Mouse (Mus musculus) hindbrain, embryonic 16.5 days (tissue): Measurements from ENCODE around the gene Cxadr. TPM values are rescaled to one million over a fixed set of nuclear protein-coding genes. Genes with fewer than 3 reads are reported as not detected.

Source experiments
- ATAC-seq: fragments of 200-750 bp; cut with Nextera tagmentation; 2 replicates; pipeline ENCODE4 v1.8.0; 2017; ENCODE audit warnings: moderate TSS enrichment, moderate library complexity
- H3K27ac ChIP-seq: fragments of 300-500 bp; sonication (generic); 2 replicates; pipeline ENCODE4 v1.5.1; 2014; ENCODE audit warnings: low read depth, mild to moderate bottlenecking, control low read depth, low read length, moderate library complexity
- H3K27me3 ChIP-seq: fragments of 300-500 bp; sonication (generic); replicated peaks from 2 replicates; pipeline ENCODE4 v1.6.1; 2014; ENCODE audit warnings: low read length; ENCODE audit not compliant: control insufficient read depth, insufficient read depth
- H3K36me3 ChIP-seq: fragments of 300-500 bp; sonication (generic); 2 replicates; pipeline ENCODE4 v1.6.1; 2014; ENCODE audit warnings: mild to moderate bottlenecking, low read length, moderate library complexity, mixed read lengths; ENCODE audit not compliant: control insufficient read depth, insufficient read depth
- H3K4me1 ChIP-seq: fragments of 300-500 bp; sonication (generic); 2 replicates; pipeline ENCODE4 v1.6.1; 2014; ENCODE audit warnings: low read depth, low read length; ENCODE audit not compliant: control insufficient read depth, insufficient read depth
- H3K4me2 ChIP-seq: fragments of 300-500 bp; sonication (generic); 2 replicates; pipeline ENCODE4 v1.6.1; 2014; ENCODE audit warnings: mild to moderate bottlenecking, low read length, control low read depth, moderate library complexity
- H3K4me3 ChIP-seq: fragments of 300-500 bp; sonication (generic); 2 replicates; pipeline ENCODE4 v1.5.1; 2014; ENCODE audit warnings: mild to moderate bottlenecking, low read length, control low read depth, moderate library complexity
- H3K9ac ChIP-seq: fragments of 300-500 bp; sonication (generic); 2 replicates; pipeline ENCODE4 v1.6.1; 2014; ENCODE audit warnings: low read depth, mild to moderate bottlenecking, control low read depth, low read length, moderate library complexity
- H3K9me3 ChIP-seq: fragments of 300-500 bp; sonication (generic); 2 replicates; pipeline ENCODE4 v1.6.1; 2014; ENCODE audit warnings: mild to moderate bottlenecking, low read length, moderate library complexity; ENCODE audit not compliant: control insufficient read depth
- WGBS: fragments of 180-500 bp; shearing (Covaris S2); extraction: QIAGEN DNeasy Blood & Tissue Kit; methylation state at CpG from one replicate; pipeline ENCODE4 v1.1.7; 2014; 5-methylcytosine and 5-hydroxymethylcytosine counted together
- polyA plus RNA-seq: library from polyadenylated mRNA; unstranded; fragments of >200 nt; fragmentation: Nextera tagmentation; extraction: Ambion mirVana; gene quantifications from 2 replicates; pipeline ENCODE4 v1.2.1, GENCODE M21; 2015

The Cxadr gene
- polyA plus RNA-seq, 1 experiment from 2014 or later, result 144 TPM

- Histone ChIP-seq H3K4me3 (no peak overlapping the region), H3K9me3 (no peaks in the 10 kb centered on the region), H3K27ac (no peak overlapping the region), H3K36me3 (no peaks in the 10 kb centered on the region), H3K9ac (no peak overlapping the region), H3K4me2 (no peak overlapping the region), H3K4me1 (no peaks in the 10 kb centered on the region), H3K27me3 (no peaks in the 10 kb centered on the region)
- 73% methylated on average over 9 of the region's 9 CpGs for WGBS
- no peak for ATAC-seq
These were observed 26.3 kb upstream of the Cxadr start for GRCm38 (mm10) chr16:78274825-78275455.

DNA sequence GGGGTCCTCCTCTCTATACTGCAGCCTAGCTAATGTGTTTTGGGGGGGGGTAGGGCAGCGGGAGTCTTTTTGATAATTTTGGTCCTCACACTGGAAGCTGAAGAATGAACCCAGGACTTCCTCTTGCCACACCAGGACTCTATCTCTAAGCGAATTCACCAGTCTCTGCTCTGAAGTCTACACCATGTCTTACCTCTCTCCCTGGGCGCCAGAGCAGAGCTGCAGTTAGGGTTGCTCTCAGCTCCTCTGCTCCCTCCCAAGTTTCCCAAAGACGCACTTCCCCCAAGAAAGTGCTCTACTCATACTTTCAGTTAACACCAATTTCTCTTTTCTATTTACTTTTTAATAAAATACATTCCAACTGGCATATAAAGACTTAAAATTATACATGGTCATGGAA lies 23.7 kb upstream of the Cxadr start:
- ATAC-seq, result no peak
- no peak overlapping the region for H3K27ac ChIP-seq

GRCm38 (mm10) chr16:78280093-78280881 lies 21.0 kb upstream of the Cxadr start:
- H3K9me3 ChIP-seq, result no peaks in the 10 kb centered on the region
- H3K27me3 ChIP-seq, result no peaks in the 10 kb centered on the region
- H3K4me2 ChIP-seq, result no peak overlapping the region
- no peak overlapping the region for H3K4me3 ChIP-seq
- no peak overlapping the region for H3K27ac ChIP-seq
- no peak overlapping the region for H3K9ac ChIP-seq
- no peaks in the 10 kb centered on the region for H3K36me3 ChIP-seq
- no peaks in the 10 kb centered on the region for H3K4me1 ChIP-seq
- ATAC-seq, result no peak
- 85% methylated on average over 5 of the region's 5 CpGs for WGBS

More for the DNA sequence above, 23.7 kb upstream of the Cxadr start:
- Histone ChIP-seq H3K9ac (no peak overlapping the region), H3K4me1 (no peaks in the 10 kb centered on the region), H3K4me2 (no peak overlapping the region), H3K4me3 (no peak overlapping the region), H3K36me3 (no peaks in the 10 kb centered on the region), H3K27me3 (no peaks in the 10 kb centered on the region), H3K9me3 (no peaks in the 10 kb centered on the region)
- 62% methylated on average over 4 of the region's 4 CpGs for WGBS

GRCm38 (mm10) chr16:78283231-78283630 lies 18.1 kb upstream of the Cxadr start:
- Histone ChIP-seq H3K4me2 (no peak overlapping the region), H3K4me3 (no peak overlapping the region), H3K27me3 (no peaks in the 10 kb centered on the region), H3K9me3 (no peaks in the 10 kb centered on the region), H3K4me1 (no peaks in the 10 kb centered on the region), H3K27ac (no peak overlapping the region), H3K36me3 (no peaks in the 10 kb centered on the region), H3K9ac (no peak overlapping the region)
- 79% methylated on average over 5 of the region's 5 CpGs for WGBS
- ATAC-seq, result no peak

DNA sequence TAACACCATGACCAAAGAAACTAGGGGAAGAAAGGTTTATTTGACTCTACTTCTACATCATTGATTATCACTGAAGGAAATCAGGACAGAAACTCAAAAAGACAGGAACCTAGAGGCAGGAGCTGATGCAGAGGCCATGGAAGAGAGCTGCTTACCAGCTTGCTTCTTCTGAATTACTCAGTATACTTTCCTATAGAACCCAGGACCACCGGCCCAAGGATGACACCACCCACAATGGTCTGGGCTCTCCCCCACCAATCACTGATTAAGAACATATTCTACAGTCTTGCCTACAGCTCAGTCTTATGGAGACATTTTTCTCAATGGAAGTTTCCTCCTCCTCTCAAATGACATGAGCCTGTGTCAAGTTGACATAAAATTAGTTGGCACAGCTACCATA lies 7.2 kb upstream of the Cxadr start:
- 90% methylated on average over 1 of the region's 1 CpGs for WGBS
- no peaks in the 10 kb centered on the region for H3K36me3 ChIP-seq
- no peaks in the 10 kb centered on the region for H3K4me1 ChIP-seq
- no peak overlapping the region for H3K4me2 ChIP-seq
- no peak overlapping the region for H3K27ac ChIP-seq
- no peak overlapping the region for H3K9ac ChIP-seq
- no peaks in the 10 kb centered on the region for H3K27me3 ChIP-seq
- ATAC-seq, result no peak
- H3K4me3 ChIP-seq, result no peak overlapping the region
- no peaks in the 10 kb centered on the region for H3K9me3 ChIP-seq

DNA sequence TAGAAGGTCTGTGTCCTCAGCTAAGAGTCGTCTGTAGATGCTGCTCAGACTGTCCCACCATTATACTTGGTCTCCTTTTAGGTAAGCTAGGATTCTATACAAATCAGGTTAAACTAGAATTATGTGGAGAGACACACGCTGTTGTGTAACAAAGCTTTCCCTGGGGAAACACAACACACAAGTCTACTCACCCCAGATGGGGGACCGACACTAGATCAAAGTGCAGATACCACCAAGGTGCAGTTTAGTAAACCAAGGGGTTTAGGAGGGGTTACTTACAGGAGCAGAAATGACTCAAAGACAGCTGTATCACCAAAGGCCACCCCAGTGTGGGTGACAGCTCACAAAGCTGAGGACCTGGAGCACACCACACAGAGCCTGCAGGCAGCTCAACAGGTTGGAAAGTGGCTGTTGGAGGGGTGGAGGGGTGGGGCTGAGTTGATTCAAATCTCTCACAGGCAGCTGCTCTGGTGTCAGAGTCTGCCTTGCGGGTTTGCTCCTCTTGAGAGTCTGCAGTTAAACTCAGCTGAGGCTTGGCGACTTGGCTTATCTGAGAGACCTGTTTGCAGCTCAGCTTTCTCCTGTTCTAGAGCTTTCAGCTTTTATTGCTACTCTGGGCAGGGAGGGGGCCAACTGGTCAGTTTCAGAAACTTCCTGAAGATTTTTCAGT lies 6.5 kb upstream of the Cxadr start:
- Histone ChIP-seq H3K4me3 (no peak overlapping the region), H3K36me3 (no peaks in the 10 kb centered on the region), H3K27ac (no peak overlapping the region), H3K4me2 (no peak overlapping the region), H3K9me3 (no peaks in the 10 kb centered on the region), H3K9ac (no peak overlapping the region), H3K4me1 (no peaks in the 10 kb centered on the region), H3K27me3 (no peaks in the 10 kb centered on the region)
- 48% methylated on average over 5 of the region's 5 CpGs for WGBS
- no peak for ATAC-seq

DNA sequence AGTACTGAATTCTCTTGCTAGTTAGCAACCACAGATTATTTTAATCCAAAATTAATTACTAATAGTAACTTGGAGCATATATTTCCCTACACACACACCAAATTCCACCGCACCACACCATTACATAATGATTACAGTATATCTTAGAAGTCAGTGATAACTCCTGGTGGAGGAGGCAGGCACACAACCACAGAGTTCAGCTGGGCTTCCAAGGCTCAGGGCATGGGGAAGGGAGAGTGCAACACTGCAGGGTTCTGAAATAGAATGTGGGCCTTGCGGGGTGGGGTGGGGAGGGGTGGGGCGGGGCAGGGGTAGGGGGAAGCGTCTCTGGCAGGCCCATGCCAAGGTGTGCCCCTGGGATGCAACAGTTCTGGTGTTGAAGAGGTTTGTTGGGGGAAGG lies 5.7 kb upstream of the Cxadr start:
- no peak overlapping the region for H3K4me3 ChIP-seq

GRCm38 (mm10) chr16:78296114-78296513 lies 5.2 kb upstream of the Cxadr start:
- no peaks in the 10 kb centered on the region for H3K36me3 ChIP-seq
- no peaks in the 10 kb centered on the region for H3K27me3 ChIP-seq
- no peak for ATAC-seq
- no peaks in the 10 kb centered on the region for H3K4me1 ChIP-seq
- no peak overlapping the region for H3K4me2 ChIP-seq
- H3K9me3 ChIP-seq, result no peaks in the 10 kb centered on the region
- no peak overlapping the region for H3K9ac ChIP-seq
- H3K4me3 ChIP-seq, result no peak overlapping the region
- no peak overlapping the region for H3K27ac ChIP-seq
- WGBS, result 75% methylated on average over 9 of the region's 9 CpGs

More for the DNA sequence above, 5.7 kb upstream of the Cxadr start:
- Histone ChIP-seq H3K36me3 (no peaks in the 10 kb centered on the region), H3K9me3 (no peaks in the 10 kb centered on the region), H3K4me2 (no peak overlapping the region), H3K4me1 (no peaks in the 10 kb centered on the region), H3K9ac (no peak overlapping the region), H3K27ac (no peak overlapping the region), H3K27me3 (no peaks in the 10 kb centered on the region)
- no peak for ATAC-seq
- 48% methylated on average over 4 of the region's 4 CpGs for WGBS
